Mouse (Mus musculus): Measurements from ENCODE around the gene Gpr150. TPM values are rescaled to one million over a fixed set of nuclear protein-coding genes. Genes with fewer than 3 reads are reported as not detected.

The Gpr150 gene
- polyA plus RNA-seq (2012; rRNA removed), result 0.14 TPM in 1 of 2 replicates, not detected in the other

GRCm38 (mm10) chr13:76056896-76057266 lies at the start of gene Gpr150:
Gene Gpr150, minus strand, starts transcription at chr13:76056996.

DNA sequence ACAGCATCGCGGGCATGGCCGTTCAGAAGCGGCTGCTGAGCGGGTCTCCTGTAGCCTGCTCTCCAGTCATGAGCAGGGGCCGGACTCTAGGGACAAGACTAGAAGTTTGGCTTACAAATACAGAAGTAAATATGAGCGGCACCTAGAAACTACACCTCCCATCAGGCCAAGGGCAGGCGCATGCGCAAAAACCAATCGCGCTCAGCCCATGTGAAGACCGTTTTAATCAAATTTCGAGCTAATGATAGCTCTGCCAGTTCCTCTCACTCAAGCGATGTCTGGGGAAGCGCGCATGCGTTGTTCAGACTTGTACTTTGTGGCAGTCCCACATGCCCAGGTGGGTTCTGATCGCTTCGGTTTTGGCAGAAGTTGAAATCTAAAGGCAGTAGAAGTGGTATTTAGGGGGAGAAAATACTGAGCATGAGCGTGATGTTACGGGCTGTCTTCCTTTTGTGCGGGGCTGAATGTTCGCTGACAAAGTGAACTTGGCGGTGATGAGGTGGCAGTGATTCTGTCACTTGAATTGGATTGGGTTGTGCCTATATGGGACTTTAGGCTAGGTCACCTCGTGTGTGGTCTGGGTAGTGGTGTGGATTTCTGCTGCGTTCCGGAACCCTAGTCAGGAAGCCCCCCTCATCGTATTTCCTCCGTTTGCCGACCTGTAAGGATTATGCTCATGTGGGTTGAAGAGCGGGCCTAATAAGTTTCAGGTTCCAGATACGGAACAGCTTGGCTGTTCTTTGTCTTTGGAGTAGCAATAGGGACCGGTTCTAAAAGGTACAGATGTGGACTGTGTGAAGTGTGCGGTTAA lies 41.9 kb upstream of the Gpr150 start, which contains the start of the genes Arsk and Ttc37:
Gene Arsk, minus strand, starts transcription at position 168 of the 811 bp plus-strand sequence.
Gene Ttc37, plus strand, starts transcription at position 242 of the 811 bp plus-strand sequence.

GRCm38 (mm10) chr13:76017974-76018843 lies 38.6 kb downstream of the Gpr150 start, which contains the start of gene Rfesd:
Gene Rfesd, minus strand, starts transcription at chr13:76018719.

Other genes with a start within 250 kb of the Gpr150 start
- gene Glrx, start 217.1 kb downstream of the Gpr150 start, polyA plus RNA-seq (2012; rRNA removed), result 17.0 and 22.7 TPM in 2 replicates
- gene Rhobtb3, start 113.1 kb downstream of the Gpr150 start, polyA plus RNA-seq (2012; rRNA removed), result 32.6 and 35.4 TPM in 2 replicates
- gene Spata9, start 89.8 kb downstream of the Gpr150 start, polyA plus RNA-seq (2012; rRNA removed), result not detected in 2 replicates
- gene Rfesd, start 38.3 kb downstream of the Gpr150 start, polyA plus RNA-seq (2012; rRNA removed), result 4.8 and 5.1 TPM in 2 replicates
- 4.3 and 5.9 TPM in 2 replicates for gene Arsk, start 41.7 kb upstream of the Gpr150 start, polyA plus RNA-seq (2012; rRNA removed)
- gene Ttc37, start 41.7 kb upstream of the Gpr150 start, polyA plus RNA-seq (2012; rRNA removed), result 8.5 and 10.4 TPM in 2 replicates
- 0.17 and 0.30 TPM in 2 replicates for gene Fam81b, start 248.1 kb upstream of the Gpr150 start, polyA plus RNA-seq (2012; rRNA removed)

All from ovary, adult 2 months (tissue).